Mouse (Mus musculus) MEL (cell line): ENCODE results near the gene Garem2. TPM values are rescaled to one million over a fixed set of nuclear protein-coding genes. Genes with fewer than 3 reads are reported as not detected.

Experiments
- DNase-seq: peaks from one replicate; pipeline ENCODE4 v3.0.0; 2011; ENCODE audit warnings: low read depth, low spot score
- H3K27ac ChIP-seq: 2 replicates; pipeline ENCODE4 v1.5.1; 2012; ENCODE audit warnings: low read depth, mild to moderate bottlenecking, control low read depth, low read length, moderate library complexity; ENCODE audit not compliant: control insufficient read depth
- H3K27me3 ChIP-seq, 2 experiments: fragments of 150-350 bp in 1 of 2; sonication (generic) in 1 of 2; 2 replicates each; pipeline ENCODE4 v1.6.1; 2012; ENCODE audit warnings: low read length in 2 of 2, mild to moderate bottlenecking in 2 of 2, improper control_type of control experiment in 1 of 2, moderate library complexity in 1 of 2; ENCODE audit not compliant: insufficient read depth in 2 of 2, control insufficient read depth in 1 of 2
- H3K36me3 ChIP-seq, 2 experiments: 2 replicates each; pipeline ENCODE4 v1.6.1; 2012 to 2014; ENCODE audit warnings: low read length in 2 of 2, improper control_type of control experiment in 1 of 2, inconsistent platforms in 1 of 2, mild to moderate bottlenecking in 1 of 2; ENCODE audit not compliant: insufficient read depth in 2 of 2, control insufficient read depth in 1 of 2
- H3K4me1 ChIP-seq, 2 experiments: fragments of 150-350 bp in 1 of 2; sonication (generic) in 1 of 2; 2 replicates each; pipeline ENCODE4 v1.6.1; 2012; ENCODE audit warnings: low read length in 2 of 2, improper control_type of control experiment in 1 of 2, mild to moderate bottlenecking in 1 of 2; ENCODE audit not compliant: insufficient read depth in 2 of 2, control insufficient read depth in 1 of 2
- H3K4me3 ChIP-seq, 2 experiments: fragments of 150-350 bp in 1 of 2; sonication (generic) in 1 of 2; 2 replicates each; pipeline ENCODE4 v1.5.1; 2012; ENCODE audit warnings: low read depth in 2 of 2, low read length in 2 of 2, mild to moderate bottlenecking in 2 of 2, moderate library complexity in 2 of 2, control low read depth in 1 of 2, improper control_type of control experiment in 1 of 2; ENCODE audit not compliant: control insufficient read depth in 1 of 2, insufficient read depth in 1 of 2
- H3K79me2 ChIP-seq: 2 replicates; pipeline ENCODE4 v1.6.1; 2012; ENCODE audit warnings: mild to moderate bottlenecking, low read length, moderate library complexity; ENCODE audit not compliant: control insufficient read depth, poor library complexity, insufficient read depth
- H3K9ac ChIP-seq: 2 replicates; pipeline ENCODE4 v1.6.1; 2012; ENCODE audit warnings: low read depth, mild to moderate bottlenecking, control low read depth, low read length, moderate library complexity; ENCODE audit not compliant: control insufficient read depth, poor library complexity, severe bottlenecking
- H3K9me3 ChIP-seq: fragments of 150-350 bp; sonication (generic); replicated peaks from 2 replicates; pipeline ENCODE4 v1.6.1; 2012; ENCODE audit warnings: mild to moderate bottlenecking, low read length, improper control_type of control experiment, moderate library complexity; ENCODE audit not compliant: insufficient read depth
- BHLHE40 ChIP-seq: IDR thresholded peaks from 2 replicates; pipeline ENCODE4 v1.6.1; 2012; ENCODE audit warnings: low read depth, mild to moderate bottlenecking, inconsistent platforms, low read length, improper control_type of control experiment, borderline replicate concordance
- CHD1 ChIP-seq: IDR thresholded peaks from 2 replicates; pipeline ENCODE4 v1.6.1; 2012; ENCODE audit warnings: low read depth, mild to moderate bottlenecking, inconsistent platforms, low read length, improper control_type of control experiment
- E2F4 ChIP-seq: IDR thresholded peaks from 2 replicates; pipeline ENCODE4 v1.6.1; 2011; ENCODE audit warnings: low read depth, low read length, improper control_type of control experiment, borderline replicate concordance
- ELF1 ChIP-seq: IDR thresholded peaks from 2 replicates; pipeline ENCODE4 v1.6.1; 2014; ENCODE audit warnings: low read depth, mild to moderate bottlenecking, inconsistent platforms, low read length, improper control_type of control experiment, moderate library complexity
- EP300 ChIP-seq, 2 experiments: IDR thresholded peaks; 2 replicates each; pipeline ENCODE4 v1.6.1; 2011; ENCODE audit warnings: improper control_type of control experiment in 2 of 2, low read length in 2 of 2, low read depth in 1 of 2, mild to moderate bottlenecking in 1 of 2
- ETS1 ChIP-seq: IDR thresholded peaks from 2 replicates; pipeline ENCODE4 v1.6.1; 2012; ENCODE audit warnings: low read depth, mild to moderate bottlenecking, inconsistent platforms, low read length, improper control_type of control experiment, moderate library complexity
- GATA1 ChIP-seq: IDR thresholded peaks from 2 replicates; pipeline ENCODE4 v1.6.1; 2011; ENCODE audit warnings: low read depth, low read length, improper control_type of control experiment
- HCFC1 ChIP-seq: IDR thresholded peaks from 2 replicates; pipeline ENCODE4 v1.6.1; 2012; ENCODE audit warnings: low read depth, mild to moderate bottlenecking, inconsistent platforms, low read length, improper control_type of control experiment, moderate library complexity
- JUND ChIP-seq: IDR thresholded peaks from 2 replicates; pipeline ENCODE4 v1.6.1; 2011; ENCODE audit warnings: low read depth, mild to moderate bottlenecking, improper control_type of control experiment, low read length
- KAT2A ChIP-seq: conservative IDR thresholded peaks from 2 replicates; pipeline ENCODE4 v1.6.1; 2012; ENCODE audit warnings: low read depth, low read length, improper control_type of control experiment, inconsistent platforms
- MAFK ChIP-seq: IDR thresholded peaks from 2 replicates; pipeline ENCODE4 v1.6.1; 2011; ENCODE audit warnings: low read depth, mild to moderate bottlenecking, low read length, improper control_type of control experiment, borderline replicate concordance
- MXI1 ChIP-seq: IDR thresholded peaks from 2 replicates; pipeline ENCODE4 v1.6.1; 2011; ENCODE audit warnings: mild to moderate bottlenecking, low read depth, low read length, improper control_type of control experiment
- MYB ChIP-seq: IDR thresholded peaks from 2 replicates; pipeline ENCODE4 v1.6.1; 2011; ENCODE audit warnings: mild to moderate bottlenecking, low read depth, low read length, improper control_type of control experiment
- NELFE ChIP-seq: IDR thresholded peaks from 2 replicates; pipeline ENCODE4 v1.6.1; 2011; ENCODE audit warnings: low read depth, low read length, improper control_type of control experiment
- POLR2A ChIP-seq, 2 experiments: IDR thresholded peaks; 2 replicates each; pipeline ENCODE4 v1.6.1; 2011 to 2012; ENCODE audit warnings: low read length in 2 of 2, mild to moderate bottlenecking in 2 of 2, control low read depth in 1 of 2, improper control_type of control experiment in 1 of 2, low read depth in 1 of 2, moderate library complexity in 1 of 2; ENCODE audit not compliant: control insufficient read depth in 1 of 2, insufficient read depth in 1 of 2, poor library complexity in 1 of 2
- POLR2AphosphoS5 ChIP-seq: IDR thresholded peaks from 2 replicates; pipeline ENCODE4 v1.6.1; 2012; ENCODE audit warnings: low read depth, borderline replicate concordance, mild to moderate bottlenecking, inconsistent platforms, low read length, moderate library complexity, mixed read lengths
- SIN3A ChIP-seq: IDR thresholded peaks from 2 replicates; pipeline ENCODE4 v1.6.1; 2012; ENCODE audit warnings: low read length, improper control_type of control experiment, inconsistent platforms
- SMC3 ChIP-seq: IDR thresholded peaks from 2 replicates; pipeline ENCODE4 v1.6.1; 2011; ENCODE audit warnings: low read depth, low read length, improper control_type of control experiment
- TAL1 ChIP-seq: IDR thresholded peaks from 2 replicates; pipeline ENCODE4 v1.6.1; 2012; ENCODE audit warnings: mild to moderate bottlenecking, inconsistent platforms, low read length, moderate library complexity, mixed read lengths
- TBP ChIP-seq: IDR thresholded peaks from 2 replicates; pipeline ENCODE4 v1.8.0; 2011; ENCODE audit warnings: low read depth, low read length, improper control_type of control experiment
- TCF12 ChIP-seq: IDR thresholded peaks from 2 replicates; pipeline ENCODE4 v1.6.1; 2014; ENCODE audit warnings: low read depth, mild to moderate bottlenecking, inconsistent platforms, low read length, improper control_type of control experiment, moderate library complexity
- UBTF ChIP-seq: IDR thresholded peaks from 2 replicates; pipeline ENCODE4 v1.6.1; 2012; ENCODE audit warnings: low read depth, mild to moderate bottlenecking, inconsistent platforms, low read length, improper control_type of control experiment, moderate library complexity, borderline replicate concordance; ENCODE audit not compliant: insufficient read depth
- USF1 ChIP-seq: IDR thresholded peaks from 2 replicates; pipeline ENCODE4 v1.6.1; 2014; ENCODE audit warnings: low read depth, mild to moderate bottlenecking, inconsistent platforms, low read length, improper control_type of control experiment, moderate library complexity
- ZKSCAN1 ChIP-seq: IDR thresholded peaks from 2 replicates; pipeline ENCODE4 v1.6.1; 2012; ENCODE audit warnings: low read depth, mild to moderate bottlenecking, inconsistent platforms, low read length, improper control_type of control experiment, moderate library complexity
- polyA plus RNA-seq, 2 experiments: library from polyadenylated mRNA; stranded (reverse) in 1 of 2; unstranded in 1 of 2; fragments of >175 nt in 1 of 2; fragments of >200 nt in 1 of 2; gene quantifications; 2 replicates each; pipeline versions ENCODE4 v1.2.1 to v1.2.4; 2012; ENCODE audit warnings: low replicate concordance in 2 of 2, low read depth in 1 of 2; ENCODE audit not compliant: insufficient read length in 2 of 2, insufficient read depth in 1 of 2, missing spikeins in 1 of 2
- total RNA-seq: library from RNA; depleted of rRNA; stranded (reverse); fragments of 300-350 nt; gene quantifications from 2 replicates; pipeline ENCODE4 v1.2.3, GENCODE M21; 2012

Gene Garem2
- total and polyA plus RNA-seq, 3 experiments = 0.04 TPM; not detected in 2

DNA sequence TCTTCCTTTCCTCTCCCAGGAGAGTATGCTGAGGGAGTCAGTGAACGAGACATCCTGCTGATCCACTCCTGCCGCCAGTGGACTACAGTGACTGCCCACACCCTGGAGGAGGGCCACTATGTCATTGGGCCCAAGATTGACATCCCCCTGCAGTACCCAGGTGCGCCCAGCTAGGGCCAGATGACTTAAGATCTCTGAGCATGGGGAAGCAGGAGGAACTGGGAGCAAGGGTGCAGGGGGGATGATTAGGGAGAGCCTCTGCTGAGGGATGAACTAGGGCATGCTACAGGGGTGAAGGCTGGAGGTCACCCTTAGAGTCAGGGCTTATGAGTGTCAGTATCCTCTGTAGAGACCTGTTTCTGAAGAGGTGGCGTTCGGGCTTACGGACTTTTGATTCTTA is 3.3 kb downstream of the Garem2 start:
- Histone ChIP-seq H3K36me3 (no peaks in the 10 kb centered on the region), H3K79me2 (no peaks in the 10 kb centered on the region), H3K9ac (no peak overlapping the region), H3K4me3 (no peak overlapping the region), H3K27me3 (no peaks in the 10 kb centered on the region; a peak in 1 of 4 replicates), H3K9me3 (no peaks in the 10 kb centered on the region), H3K4me1 (no peaks in the 10 kb centered on the region), H3K27ac (no peak overlapping the region)
- DNase-seq = no peak
- TF ChIP-seq TAL1 (no peak), POLR2A (IDR thresholded peaks at IDR 0.05; ENCODE audit: control insufficient read depth in 1 of 2, insufficient read depth in 1 of 2, low read depth in 1 of 2, low read length in 2 of 2, poor library complexity in 1 of 2) (no peak), EP300 (IDR thresholded peaks at IDR 0.05; ENCODE audit: low read depth in 1 of 2, low read length in 2 of 2) (no peak), TCF12 (no peak), SIN3A (no peak), CHD1 (no peak), JUND (no peak), NELFE (no peak), ZKSCAN1 (no peak), MAFK (no peak), ETS1 (no peak), UBTF (no peak)

DNA sequence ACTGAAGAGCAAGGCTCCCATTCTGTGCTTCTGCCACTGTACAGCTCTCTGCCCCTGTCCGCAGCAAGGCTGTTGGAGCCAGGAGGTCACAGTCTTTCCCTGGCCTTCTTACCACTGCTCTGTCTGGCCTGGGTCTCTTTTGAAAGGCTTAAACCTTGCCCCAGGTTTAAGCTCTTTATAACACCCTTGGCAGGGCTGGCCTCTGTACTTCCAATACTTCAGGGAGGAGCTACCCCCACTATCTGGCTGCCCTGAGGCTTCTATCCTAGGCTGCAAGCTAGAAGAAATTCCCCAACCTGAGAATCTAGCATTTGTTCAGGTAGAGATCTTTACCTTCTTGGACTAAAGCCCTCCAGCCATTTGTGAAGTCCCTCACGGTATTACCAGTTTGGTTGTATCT is 4.9 kb downstream of the Garem2 start:
- Histone ChIP-seq H3K27me3 (no peaks in the 10 kb centered on the region; a peak in 1 of 4 replicates), H3K9ac (no peak overlapping the region), H3K27ac (no peak overlapping the region), H3K9me3 (no peaks in the 10 kb centered on the region), H3K4me3 (no peak overlapping the region), H3K4me1 (no peaks in the 10 kb centered on the region), H3K79me2 (no peaks in the 10 kb centered on the region), H3K36me3 (no peaks in the 10 kb centered on the region)
- DNase-seq = no peak
- TF ChIP-seq MXI1 = no peak
- TF ChIP-seq NELFE = no peak
- no peak for TF ChIP-seq POLR2AphosphoS5
- TF ChIP-seq MAFK = no peak
- no peak for TF ChIP-seq TCF12
- no peak for TF ChIP-seq HCFC1
- no peak for TF ChIP-seq E2F4
- TF ChIP-seq UBTF = no peak
- no peak for TF ChIP-seq ZKSCAN1
- no peak for TF ChIP-seq SMC3
- TF ChIP-seq TBP = no peak
- no peak for TF ChIP-seq BHLHE40
- TF ChIP-seq MYB = no peak
- TF ChIP-seq KAT2A = no peak
- TF ChIP-seq GATA1 = no peak
- no peak for TF ChIP-seq USF1
- no peak for TF ChIP-seq ELF1
